Mouse (Mus musculus): ENCODE data around the gene Glyat. TPM values are rescaled to one million over a fixed set of nuclear protein-coding genes. Genes with fewer than 3 reads are reported as not detected.
"Not testable (repeated sequence)": the region's sequence is repeated elsewhere in the genome, so short reads cannot be mapped to it uniquely, and the experiment has no call there.

Gene Glyat
- total RNA-seq, 2 experiments from 2014 or later: not detected

DNA sequence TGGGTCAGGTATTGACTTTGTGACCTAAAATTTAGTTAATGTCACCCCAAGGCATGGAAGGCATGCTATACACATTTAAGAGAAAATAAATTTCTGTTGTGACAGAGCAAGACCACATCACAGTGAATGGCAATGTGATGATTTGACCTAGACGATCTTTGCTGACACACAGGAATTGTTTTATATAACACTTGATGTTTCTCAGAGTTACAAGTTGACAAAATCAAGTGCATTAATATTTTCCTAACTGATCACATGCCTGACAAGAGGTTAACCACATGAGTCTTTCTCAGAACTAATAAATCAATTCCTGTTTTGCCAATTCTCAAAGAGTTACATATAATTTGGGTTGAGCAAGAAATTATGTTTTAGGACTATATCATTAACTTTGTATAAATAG is 19.5 kb upstream of the Glyat start:
- Histone ChIP-seq H3K4me3 (no peak overlapping the region), H3K27ac (no peak overlapping the region)
- intact Hi-C loops (cut with DNase I): no loop called here
- no peak for TF ChIP-seq CTCF (IDR thresholded peaks at IDR 0.05)
- no peak for DNase-seq (ENCODE audit: extremely low spot score in 1 of 2, low spot score in 2 of 2)

DNA sequence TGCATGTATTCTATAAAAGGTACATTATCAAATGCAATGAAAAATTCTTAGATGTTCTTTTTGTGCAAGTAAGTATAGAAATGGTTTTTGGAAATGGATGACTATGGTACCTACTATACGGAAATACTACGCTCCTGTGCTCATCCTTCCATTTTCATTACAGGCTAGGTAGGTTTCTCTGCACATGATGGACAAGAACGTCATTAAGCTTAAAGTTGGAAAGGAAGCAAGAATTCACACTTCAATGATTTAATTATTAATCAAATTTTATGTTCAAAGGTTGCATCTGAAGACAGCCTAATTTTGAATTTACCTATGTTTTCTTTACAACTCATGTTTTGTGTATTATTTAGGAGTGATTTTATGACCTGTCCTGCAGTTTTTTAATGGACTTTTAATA is 1.2 kb downstream of the Glyat start:
- no peak overlapping the region for H3K27ac ChIP-seq
- TF ChIP-seq CTCF (IDR thresholded peaks at IDR 0.05): no peak
- intact Hi-C loops (cut with DNase I): no loop called here
- H3K4me3 ChIP-seq: no peak overlapping the region
- no peak for DNase-seq (ENCODE audit: extremely low spot score in 1 of 2, low spot score in 2 of 2)

DNA sequence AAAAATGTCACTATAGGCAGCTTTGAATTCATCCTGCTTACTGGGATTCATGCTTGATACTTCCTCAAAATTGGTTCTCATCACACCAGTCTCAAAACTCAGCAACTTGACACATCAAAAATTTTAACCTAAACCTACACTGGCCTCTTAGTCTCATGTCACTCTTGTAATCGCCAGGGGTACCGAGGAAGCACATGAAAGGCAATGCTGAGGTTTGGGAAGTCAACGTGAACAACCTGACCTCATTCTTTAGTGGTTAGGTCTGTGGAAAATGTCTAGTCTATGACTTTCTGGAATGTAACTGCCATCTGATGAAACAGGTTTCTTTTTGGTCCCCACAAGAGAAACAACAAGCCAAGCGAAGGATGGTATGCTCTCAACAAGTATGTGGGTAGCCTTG is 1.9 kb downstream of the Glyat start:
- no peak overlapping the region for H3K4me3 ChIP-seq
- TF ChIP-seq CTCF (IDR thresholded peaks at IDR 0.05): no peak
- H3K27ac ChIP-seq: no peak overlapping the region
- intact Hi-C loops (cut with DNase I): no loop called here
- no peak for DNase-seq (ENCODE audit: extremely low spot score in 1 of 2, low spot score in 2 of 2)

- DNase-seq (ENCODE audit: extremely low spot score in 1 of 2, low spot score in 2 of 2): no peak
- Histone ChIP-seq H3K27ac (no peak overlapping the region), H3K4me3 (no peak overlapping the region)
- no peak for TF ChIP-seq CTCF (IDR thresholded peaks at IDR 0.05)
- intact Hi-C loops (cut with DNase I): no loop called here
Observed at GRCm38 (mm10) chr19:12636863-12637262, 3.8 kb downstream of the Glyat start.

DNA sequence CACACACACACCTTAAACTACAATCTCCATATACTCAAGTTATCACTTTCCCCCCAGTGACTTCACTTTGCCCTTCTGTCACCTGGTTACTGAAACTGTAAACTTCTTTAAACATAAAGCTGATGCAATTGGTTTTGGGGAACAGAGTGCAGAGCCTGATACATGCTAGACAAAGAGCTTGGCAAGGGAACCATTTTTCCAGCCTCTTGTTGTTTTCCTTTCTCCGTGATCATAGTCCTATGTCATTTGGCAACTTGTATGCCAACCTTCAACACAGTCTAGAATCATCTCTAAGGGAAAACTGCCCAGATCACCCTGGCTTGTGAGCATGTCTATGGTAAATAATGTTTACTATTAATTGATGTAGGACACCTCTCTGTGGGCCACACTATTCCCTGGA is 4.9 kb downstream of the Glyat start:
- Histone ChIP-seq H3K4me3 (no peak overlapping the region), H3K27ac (no peak overlapping the region)
- intact Hi-C loops (cut with DNase I): no loop called here
- no peak for DNase-seq (ENCODE audit: extremely low spot score in 1 of 2, low spot score in 2 of 2)
- no peak for TF ChIP-seq CTCF (IDR thresholded peaks at IDR 0.05)

- Histone ChIP-seq H3K27ac (no peak overlapping the region), H3K4me3 (no peak overlapping the region)
- intact Hi-C loops (cut with DNase I): no loop called here
- no peak for DNase-seq (ENCODE audit: extremely low spot score in 1 of 2, low spot score in 2 of 2)
- no peak for TF ChIP-seq CTCF (IDR thresholded peaks at IDR 0.05)
Observed at GRCm38 (mm10) chr19:12649511-12649910, 16.4 kb downstream of the Glyat start.

DNA sequence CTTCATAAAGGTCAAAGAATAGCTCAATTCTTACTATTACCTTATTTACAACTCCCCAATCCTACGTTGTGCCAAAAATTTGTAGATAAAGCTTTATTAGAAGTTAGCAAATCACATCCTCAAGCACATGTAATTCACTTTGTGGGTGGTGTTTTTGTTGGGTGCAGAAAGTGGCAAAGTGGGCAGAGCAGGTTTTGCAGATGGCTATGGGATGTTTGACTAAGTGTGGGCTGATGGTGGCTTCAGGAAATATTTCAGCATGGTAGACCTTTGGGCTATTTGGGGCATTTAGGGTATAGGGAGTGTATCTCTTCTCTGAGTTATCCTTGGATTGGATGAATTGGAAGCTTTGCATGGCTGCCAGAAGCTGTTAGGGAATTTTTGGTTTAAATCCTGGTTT is 33.0 kb downstream of the Glyat start:
- Histone ChIP-seq H3K4me3 (no peak overlapping the region), H3K27ac (no peak overlapping the region)
- no peak for DNase-seq (ENCODE audit: extremely low spot score in 1 of 2, low spot score in 2 of 2)
- intact Hi-C loops (cut with DNase I): no loop called here
- no peak for TF ChIP-seq CTCF (IDR thresholded peaks at IDR 0.05)

DNA sequence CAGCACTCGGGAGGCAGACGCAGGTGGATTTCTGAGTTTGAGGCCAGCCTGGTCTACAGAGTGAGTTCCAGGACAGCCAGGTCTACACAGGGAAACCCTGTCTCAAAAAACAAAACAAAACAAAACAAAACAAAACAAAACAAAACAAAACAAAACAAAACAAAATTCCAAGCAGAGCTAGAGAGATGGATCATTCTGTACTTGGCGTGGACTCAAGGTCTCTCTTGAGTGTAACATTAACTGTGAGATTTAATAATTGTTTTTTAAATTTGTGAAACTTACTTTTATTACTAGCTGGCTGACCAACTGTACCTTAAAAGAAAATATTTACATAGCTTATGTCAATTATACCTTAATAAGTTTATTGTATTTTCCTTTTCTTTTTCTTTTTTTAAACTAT is 35.5 kb downstream of the Glyat start:
- intact Hi-C loops (cut with DNase I); H3K4me3 ChIP-seq; H3K27ac ChIP-seq; DNase-seq (ENCODE audit: extremely low spot score in 1 of 2, low spot score in 2 of 2): not testable (repeated sequence)

DNA sequence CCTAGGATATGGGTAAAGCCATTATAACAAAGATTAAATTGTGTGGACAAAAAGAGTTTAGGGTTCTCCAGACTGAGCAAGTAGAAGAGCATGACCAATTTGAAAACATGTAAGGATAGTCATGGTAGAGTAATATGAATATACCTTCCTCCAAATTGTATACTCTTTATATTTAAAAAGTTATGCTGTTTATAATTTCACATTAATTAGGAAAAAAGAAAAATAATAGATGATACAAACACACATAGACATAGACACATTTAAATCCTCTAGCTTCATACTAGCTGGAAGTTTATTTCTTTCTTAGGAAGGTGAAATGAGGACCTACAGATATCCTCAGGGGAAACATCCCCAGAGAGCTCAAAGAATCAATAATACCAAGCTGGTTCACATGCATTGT is 37.0 kb downstream of the Glyat start, which contains the start of gene Olfr1442:
Gene Olfr1442 (plus strand): TSS at position 301 of the 400 bp plus-strand sequence.
- Histone ChIP-seq H3K27ac (no peak within 1 kb of the TSS), H3K4me3 (no peak within 1 kb of the TSS)
- no peak for TF ChIP-seq CTCF (IDR thresholded peaks at IDR 0.05)
- intact Hi-C loops (cut with DNase I): no loop called here
- no peak for DNase-seq (ENCODE audit: extremely low spot score in 1 of 2, low spot score in 2 of 2)

DNA sequence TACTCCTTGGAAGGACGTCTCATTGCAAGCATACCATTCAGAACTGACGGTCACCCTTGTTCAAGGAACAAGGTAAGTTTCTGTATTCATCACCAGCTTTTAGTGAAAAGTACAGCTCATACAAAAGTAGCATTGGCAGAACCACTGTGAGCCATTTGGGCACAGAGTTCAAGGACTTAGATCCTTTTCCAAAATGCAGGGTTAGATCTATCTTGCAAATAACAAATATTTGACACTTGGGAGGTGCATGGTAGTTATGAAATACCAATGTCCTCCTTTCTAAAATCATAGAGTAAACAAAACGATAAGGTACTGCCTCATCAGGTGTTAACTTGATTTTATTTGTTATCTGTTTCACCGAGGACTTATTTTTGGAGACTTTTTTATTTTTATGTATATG is 37.9 kb downstream of the Glyat start:
- TF ChIP-seq CTCF (IDR thresholded peaks at IDR 0.05): no peak
- no peak overlapping the region for H3K4me3 ChIP-seq
- intact Hi-C loops (cut with DNase I): no loop called here
- no peak for DNase-seq (ENCODE audit: extremely low spot score in 1 of 2, low spot score in 2 of 2)
- H3K27ac ChIP-seq: no peak overlapping the region

DNA sequence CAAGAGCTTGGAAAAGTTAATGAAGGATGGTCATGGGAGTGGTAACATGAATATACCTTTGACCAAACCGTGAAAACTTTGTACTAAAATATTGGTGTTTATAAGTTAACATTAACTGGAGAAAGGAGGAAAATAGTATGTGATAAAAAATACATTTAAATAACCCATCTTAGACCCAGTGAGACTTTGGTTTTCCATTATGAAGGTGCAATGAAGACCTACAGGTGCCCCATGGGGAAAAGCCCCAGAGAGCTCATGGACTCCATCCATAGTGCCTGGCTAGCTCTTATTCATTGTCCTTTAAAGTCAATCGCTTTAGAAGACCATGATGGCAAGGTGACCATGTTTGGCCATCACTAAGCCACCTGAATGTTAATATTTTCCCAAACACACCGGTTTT is 44.7 kb downstream of the Glyat start, which contains the start of gene Olfr1443:
Gene Olfr1443 (plus strand): TSS at position 301 of the 400 bp plus-strand sequence.
- DNase-seq (ENCODE audit: extremely low spot score in 1 of 2, low spot score in 2 of 2): no peak
- TF ChIP-seq CTCF (IDR thresholded peaks at IDR 0.05): no peak
- no peak within 1 kb of the TSS for H3K27ac ChIP-seq
- H3K4me3 ChIP-seq: no peak within 1 kb of the TSS
- intact Hi-C loops (cut with DNase I): no loop called here

GRCm38 (mm10) chr19:12684638-12685037 is 51.5 kb downstream of the Glyat start:
- no peak for TF ChIP-seq CTCF (IDR thresholded peaks at IDR 0.05)
- intact Hi-C loops (cut with DNase I): no loop called here
- H3K27ac ChIP-seq: no peak overlapping the region

DNA sequence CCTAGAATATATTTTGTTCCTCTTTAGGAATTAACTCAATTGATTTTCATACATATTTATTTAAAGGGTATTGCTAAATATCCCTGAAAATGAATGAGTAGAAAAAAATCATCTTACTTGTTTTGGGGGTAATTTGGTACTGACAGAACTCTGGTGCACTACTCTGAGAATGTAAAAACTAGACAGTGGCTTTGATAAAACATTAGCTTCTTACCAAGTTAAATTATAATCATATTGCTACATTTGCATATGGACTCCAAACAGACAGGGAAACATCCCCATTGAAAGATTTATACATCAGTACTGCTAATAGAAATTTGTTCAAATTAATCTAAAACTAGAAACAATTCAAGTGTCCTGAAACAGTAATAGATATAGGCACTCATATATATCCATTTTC is 52.1 kb downstream of the Glyat start:
- no peak overlapping the region for H3K4me3 ChIP-seq
- no peak overlapping the region for H3K27ac ChIP-seq
- no peak for TF ChIP-seq CTCF (IDR thresholded peaks at IDR 0.05)
- intact Hi-C loops (cut with DNase I): no loop called here
- no peak for DNase-seq (ENCODE audit: extremely low spot score in 1 of 2, low spot score in 2 of 2)

More at GRCm38 (mm10) chr19:12684638-12685037, 51.5 kb downstream of the Glyat start:
- DNase-seq (ENCODE audit: extremely low spot score in 1 of 2, low spot score in 2 of 2): no peak
- H3K4me3 ChIP-seq: no peak overlapping the region

- no peak for TF ChIP-seq CTCF (IDR thresholded peaks at IDR 0.05)
- intact Hi-C loops (cut with DNase I): no loop called here
- no peak for DNase-seq (ENCODE audit: extremely low spot score in 1 of 2, low spot score in 2 of 2)
- Histone ChIP-seq H3K27ac (no peak within 1 kb of the TSS), H3K4me3 (no peak within 1 kb of the TSS)
Observed at GRCm38 (mm10) chr19:12695590-12695989, 62.5 kb downstream of the Glyat start, which contains the start of gene Keg1. Gene Keg1 (plus strand): TSS chr19:12695786.
